Mouse (Mus musculus) brown adipose tissue, adult 24 weeks (tissue): Measurements from ENCODE around the gene Ldhb. TPM values are rescaled to one million over a fixed set of nuclear protein-coding genes. Genes with fewer than 3 reads are reported as not detected.
"Not testable (repeated sequence)": the region's sequence is repeated elsewhere in the genome, so short reads cannot be mapped to it uniquely, and the experiment has no call there.

ENCODE experiments used
- H3K27ac ChIP-seq: fragments of 200-500 bp; replicated peaks from 2 replicates; pipeline ENCODE4 v1.5.1; 2012; ENCODE audit warnings: low read depth, mild to moderate bottlenecking, low read length
- H3K4me1 ChIP-seq: fragments of 200-500 bp; 2 replicates; pipeline ENCODE4 v1.6.1; 2012; ENCODE audit warnings: low read length, mixed read lengths; ENCODE audit not compliant: control insufficient read depth, insufficient read depth, insufficient read length
- H3K4me3 ChIP-seq: fragments of 200-500 bp; 2 replicates; pipeline ENCODE4 v1.5.1; 2012; ENCODE audit warnings: low read depth, mild to moderate bottlenecking, low read length, moderate library complexity; ENCODE audit not compliant: insufficient read depth
- polyA plus RNA-seq: library from polyadenylated mRNA; stranded (reverse); fragments of >200 nt; gene quantifications from 2 replicates; pipeline ENCODE4 v1.2.4, GENCODE M21; 2012; ENCODE audit not compliant: missing spikeins, insufficient read depth, insufficient read length

Ldhb gene
- polyA plus RNA-seq, 1 experiment = 1,125 TPM

DNA sequence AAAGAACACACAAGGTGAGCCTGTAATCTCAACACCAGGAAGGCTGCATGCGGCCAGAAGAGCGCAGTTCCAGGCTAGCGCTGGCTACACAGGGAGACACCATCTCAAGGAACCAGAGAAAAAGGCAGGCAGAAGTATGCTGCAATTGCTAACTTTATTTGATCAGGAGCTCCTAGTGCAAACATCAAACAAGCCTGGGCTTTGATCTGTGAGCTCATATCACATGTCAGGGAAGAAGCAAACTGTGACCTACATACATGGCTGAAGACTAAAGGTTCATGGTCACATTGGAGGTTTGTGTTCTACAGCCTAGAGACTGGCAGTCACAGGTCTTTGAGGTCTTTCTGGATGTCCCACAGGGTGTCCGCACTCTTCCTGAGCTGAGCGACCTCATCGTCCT lies 17.6 kb downstream of the Ldhb start:
- H3K4me3 ChIP-seq, H3K4me1 ChIP-seq, H3K27ac ChIP-seq: not testable (repeated sequence)

- Histone ChIP-seq H3K4me1 (no peaks in the 10 kb centered on the region), H3K4me3 (no peak overlapping the region), H3K27ac (no peak overlapping the region)
Measured at GRCm38 (mm10) chr6:142487638-142488037, 20.1 kb downstream of the Ldhb start.

DNA sequence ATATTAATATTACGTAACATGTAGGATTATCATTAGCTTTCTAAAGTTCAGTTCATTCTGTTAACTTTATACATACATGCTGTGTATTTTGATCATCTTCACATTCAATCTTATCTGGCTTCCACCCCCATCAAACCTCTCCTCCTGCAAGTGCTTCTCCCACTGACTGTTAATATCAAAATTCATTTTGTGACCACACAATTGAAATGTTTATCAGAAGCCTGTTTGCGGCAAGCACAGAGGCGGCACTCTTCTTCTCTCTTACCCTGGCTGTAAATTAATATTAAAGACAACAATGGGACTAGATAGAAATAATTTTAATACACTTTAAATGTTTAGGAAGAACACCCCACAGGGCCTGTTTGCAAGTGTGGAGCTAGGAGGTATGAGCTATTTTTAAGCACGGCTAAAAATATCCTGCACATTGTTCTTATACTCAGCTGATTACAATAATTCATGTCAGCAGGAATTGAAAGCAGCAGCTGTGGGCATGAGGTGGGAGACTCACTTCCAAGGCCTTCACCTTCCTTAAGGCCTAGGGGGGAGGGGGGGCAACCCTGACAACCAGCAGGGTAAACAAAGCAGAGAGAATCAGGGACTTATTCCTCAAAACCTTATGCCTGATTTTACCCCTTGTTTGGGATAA lies 22.2 kb downstream of the Ldhb start:
- no peak overlapping the region for H3K4me3 ChIP-seq
- no peak overlapping the region for H3K27ac ChIP-seq
- no peaks in the 10 kb centered on the region for H3K4me1 ChIP-seq

DNA sequence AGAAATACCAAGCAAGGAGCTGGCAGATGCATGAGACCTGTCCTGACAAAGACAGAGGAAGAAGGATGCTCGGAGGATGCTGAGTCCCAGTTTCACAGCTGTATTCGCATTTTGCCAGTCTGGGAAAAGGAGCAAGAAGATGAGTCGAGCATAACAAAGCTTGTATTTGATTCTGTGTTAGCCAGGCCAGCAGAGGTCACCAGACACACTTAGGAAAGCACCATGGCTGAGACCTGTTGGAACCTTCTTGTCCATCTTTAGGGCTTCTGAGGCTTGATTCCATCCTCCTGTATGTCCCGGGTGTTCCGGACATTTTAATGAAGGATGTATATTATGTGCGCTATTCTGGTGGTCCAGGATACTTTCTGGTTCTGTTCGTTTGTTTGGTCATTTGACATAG lies 30.5 kb downstream of the Ldhb start:
- Histone ChIP-seq H3K4me3 (no peak overlapping the region), H3K27ac (no peak overlapping the region), H3K4me1 (no peaks in the 10 kb centered on the region)

- Histone ChIP-seq H3K27ac (peak within 1 kb of the TSS; percentile 89), H3K4me1 (no peaks in the 10 kb centered on the region), H3K4me3 (peak within 1 kb of the TSS; percentile 47)
Measured at GRCm38 (mm10) chr6:142472801-142473203, 35.0 kb downstream of the Ldhb start, which contains the start of gene Gys2. TSS of gene Gys2 (minus strand) at chr6:142473109.

DNA sequence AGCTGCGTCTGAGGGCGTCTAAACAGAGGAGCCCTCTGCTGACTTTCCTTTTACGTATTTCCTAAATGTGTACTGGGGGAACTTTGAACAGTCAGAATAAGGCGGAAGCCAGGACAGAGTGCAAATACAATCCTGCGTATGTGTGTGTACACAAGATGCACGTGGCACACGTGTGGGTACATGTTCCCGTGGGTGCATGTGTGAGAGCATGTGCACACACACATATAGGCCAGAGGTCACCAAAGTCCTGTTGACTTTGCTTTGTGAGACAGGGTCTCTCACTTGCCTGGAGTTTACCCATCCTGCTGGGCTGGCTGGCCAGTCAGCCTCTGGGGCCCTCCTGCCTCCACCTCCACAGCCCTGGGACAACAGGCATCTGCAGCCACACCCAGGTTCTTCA lies 36.6 kb downstream of the Ldhb start:
- no peak overlapping the region for H3K4me3 ChIP-seq
- no peaks in the 10 kb centered on the region for H3K4me1 ChIP-seq
- no peak overlapping the region for H3K27ac ChIP-seq

GRCm38 (mm10) chr6:142469602-142470001 lies 38.2 kb downstream of the Ldhb start:
- H3K27ac ChIP-seq = no peak overlapping the region
- no peak overlapping the region for H3K4me3 ChIP-seq
- no peaks in the 10 kb centered on the region for H3K4me1 ChIP-seq

- H3K4me3 ChIP-seq = no peak overlapping the region
- no peak overlapping the region for H3K27ac ChIP-seq
- H3K4me1 ChIP-seq = no peaks in the 10 kb centered on the region
Measured at GRCm38 (mm10) chr6:142462194-142462593, 45.6 kb downstream of the Ldhb start.

- H3K4me1 ChIP-seq = no peaks in the 10 kb centered on the region
- H3K27ac ChIP-seq = no peak overlapping the region
Measured at GRCm38 (mm10) chr6:142459017-142459678, 48.6 kb downstream of the Ldhb start.

GRCm38 (mm10) chr6:142458010-142458409 lies 49.7 kb downstream of the Ldhb start:
- H3K4me1 ChIP-seq = no peaks in the 10 kb centered on the region
- no peak overlapping the region for H3K27ac ChIP-seq
- no peak overlapping the region for H3K4me3 ChIP-seq

More at GRCm38 (mm10) chr6:142459017-142459678, 48.6 kb downstream of the Ldhb start:
- no peak overlapping the region for H3K4me3 ChIP-seq

DNA sequence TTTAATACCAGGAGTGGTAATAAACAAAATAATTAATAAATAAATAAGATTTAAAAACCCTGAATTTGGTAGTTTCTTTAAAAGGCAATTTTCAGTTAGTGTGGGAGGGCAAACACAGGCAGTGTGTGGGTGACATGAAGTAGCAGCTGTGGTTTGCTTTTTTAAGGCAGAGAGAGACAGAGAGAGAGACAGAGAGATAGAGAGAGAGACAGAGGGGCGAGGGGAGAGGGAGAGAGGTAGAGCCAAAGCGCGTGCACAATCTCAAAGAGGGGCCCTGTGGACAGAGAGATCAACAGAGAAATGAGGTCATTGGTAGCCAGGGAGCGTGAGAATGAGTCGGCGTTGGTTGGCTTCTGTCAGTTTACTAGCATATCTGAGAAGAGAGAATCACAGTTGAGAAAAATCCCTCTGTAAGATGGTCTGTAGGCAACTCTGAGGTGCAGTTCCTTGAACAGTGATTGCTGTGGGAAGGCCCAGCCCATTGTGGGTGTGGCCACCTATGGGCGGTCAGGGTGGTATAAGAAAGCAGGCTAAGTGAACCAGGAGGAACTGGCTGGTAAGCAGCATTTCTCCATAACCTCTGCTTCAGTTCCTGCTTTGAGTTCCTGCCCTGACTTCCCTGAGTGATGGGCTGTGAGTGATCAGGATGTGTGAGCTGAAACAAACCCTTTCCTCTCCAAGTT lies 52.3 kb downstream of the Ldhb start:
- Histone ChIP-seq H3K27ac (no peak overlapping the region), H3K4me3 (no peak overlapping the region), H3K4me1 (no peaks in the 10 kb centered on the region)

GRCm38 (mm10) chr6:142453311-142453710 lies 54.4 kb downstream of the Ldhb start:
- Histone ChIP-seq H3K4me3 (no peak overlapping the region), H3K4me1 (no peaks in the 10 kb centered on the region), H3K27ac (no peak overlapping the region)

DNA sequence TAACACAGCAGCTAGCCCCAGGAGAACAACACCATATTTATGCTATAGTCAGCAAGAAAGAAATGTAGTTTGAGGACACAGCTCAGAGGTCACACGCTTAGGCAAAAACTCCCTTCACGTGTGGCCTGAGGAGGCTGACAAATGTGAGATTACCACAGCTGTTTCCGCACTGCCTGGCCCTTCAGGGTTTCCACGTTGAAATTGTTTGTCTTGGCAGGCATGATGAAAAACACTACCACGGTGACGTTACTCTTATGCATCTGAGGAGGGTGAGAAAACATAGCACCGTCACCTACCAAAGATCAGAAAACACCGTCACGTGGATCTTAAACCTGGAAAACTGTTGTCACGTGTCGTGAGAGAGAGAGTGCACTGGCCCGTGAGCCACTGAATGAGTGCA lies 56.4 kb downstream of the Ldhb start:
- no peaks in the 10 kb centered on the region for H3K4me1 ChIP-seq
- no peak overlapping the region for H3K27ac ChIP-seq
- H3K4me3 ChIP-seq = no peak overlapping the region
